Comparison of ENCODE assay signal across 14 mouse cellular contexts in genomic region chr4:63033724-63034123, GRCm38 (mm10).
DNase-seq lines count a peak whose midpoint lies in the region; ATAC-seq and TF ChIP-seq lines count a peak whose summit lies in the region.
"Had no signal": no experiment of that assay in that cellular context is flagged by ENCODE, and none has a peak within 500 bp of the region (broad histone marks: within the 10 kb centered on the region; RNA-seq: fewer than 3 reads in every experiment).

No protein-coding gene starts in this region.

- H3K9ac ChIP-seq in lung, embryonic 15.5 days, result no peak overlapping the region
- H3K9ac ChIP-seq in forebrain, postnatal 0 days, result no peak overlapping the region
- H3K9ac ChIP-seq in stomach, postnatal 0 days (ENCODE audit: low read length), result no peak overlapping the region
- H3K9ac ChIP-seq: hindbrain, embryonic 14.5 days had no signal

- H3K4me3 ChIP-seq in heart, embryonic 10.5 days, result no peak overlapping the region
- no peak overlapping the region for H3K4me3 ChIP-seq in lung, embryonic 15.5 days
- no peak overlapping the region for H3K4me3 ChIP-seq in forebrain, postnatal 0 days (ENCODE audit: low read depth, low read length)
- H3K4me3 ChIP-seq in stomach, postnatal 0 days (ENCODE audit: low read depth, low read length), result no peak overlapping the region
- H3K4me3 ChIP-seq: gastrocnemius, adult 2 months had no signal

- H3K36me3 ChIP-seq in heart, embryonic 10.5 days, result no peaks in the 10 kb centered on the region
- no peaks in the 10 kb centered on the region for H3K36me3 ChIP-seq in lung, embryonic 15.5 days
- no peaks in the 10 kb centered on the region for H3K36me3 ChIP-seq in forebrain, postnatal 0 days (ENCODE audit: insufficient read depth)
- no peaks in the 10 kb centered on the region for H3K36me3 ChIP-seq in stomach, postnatal 0 days (ENCODE audit: control insufficient read depth, insufficient read depth, low read length)

- ATAC-seq in lung, embryonic 15.5 days (ENCODE audit: borderline replicate concordance, extremely low read depth, low FRiP score, low TSS enrichment), result no peak
- ATAC-seq in forebrain, postnatal 0 days, result peak; percentile 45; the same call in 1 of the 2 replicates
- no peak for ATAC-seq in stomach, postnatal 0 days (ENCODE audit: low FRiP score, low TSS enrichment)

- H3K9me3 ChIP-seq in heart, embryonic 10.5 days, result no peaks in the 10 kb centered on the region
- no peaks in the 10 kb centered on the region for H3K9me3 ChIP-seq in lung, embryonic 15.5 days
- H3K9me3 ChIP-seq in forebrain, postnatal 0 days (ENCODE audit: low read length), result no peaks in the 10 kb centered on the region
- H3K9me3 ChIP-seq in stomach, postnatal 0 days (ENCODE audit: control insufficient read depth, low read length), result no peaks in the 10 kb centered on the region

- intact Hi-C loops in heart, postnatal 10 days (cut with DNase I), result no loop called here

- TF ChIP-seq EP300 in stomach, postnatal 0 days (optimal IDR thresholded peaks at IDR 0.05), result no peak

- no peak overlapping the region for H3K27ac ChIP-seq in heart, embryonic 10.5 days
- peak overlapping the region; percentile 78 for H3K27ac ChIP-seq in lung, embryonic 15.5 days
- no peak overlapping the region for H3K27ac ChIP-seq in forebrain, postnatal 0 days (ENCODE audit: low read depth, low read length)
- peak overlapping the region; percentile 76; the same call in 1 of the 2 replicates for H3K27ac ChIP-seq in stomach, postnatal 0 days (replicated peaks)
- H3K27ac ChIP-seq: gastrocnemius, adult 2 months had no signal

- no peaks in the 10 kb centered on the region for H3K27me3 ChIP-seq in heart, embryonic 10.5 days (ENCODE audit: insufficient read depth, poor library complexity, severe bottlenecking)
- H3K27me3 ChIP-seq in lung, embryonic 15.5 days, result no peaks in the 10 kb centered on the region
- H3K27me3 ChIP-seq in forebrain, postnatal 0 days (ENCODE audit: insufficient read depth, low read length), result no peaks in the 10 kb centered on the region
- H3K27me3 ChIP-seq in stomach, postnatal 0 days (ENCODE audit: control insufficient read depth, insufficient read depth, low read length), result no peaks in the 10 kb centered on the region

- H3K4me2 ChIP-seq in lung, embryonic 15.5 days, result no peak overlapping the region
- no peak overlapping the region for H3K4me2 ChIP-seq in forebrain, postnatal 0 days (ENCODE audit: low read depth)
- H3K4me2 ChIP-seq in stomach, postnatal 0 days (replicated peaks; ENCODE audit: low read depth), result no peak overlapping the region
- H3K4me2 ChIP-seq: heart, embryonic 11.5 days; hindbrain, embryonic 14.5 days had no signal

- 53% methylated on average over 5 of the region's 5 CpGs for WGBS in heart, embryonic 10.5 days
- 51% methylated on average over 5 of the region's 5 CpGs for WGBS in lung, embryonic 15.5 days
- WGBS in forebrain, postnatal 0 days, result 24% methylated on average over 5 of the region's 5 CpGs
- 47% methylated on average over 5 of the region's 5 CpGs for WGBS in stomach, postnatal 0 days

- H3K4me1 ChIP-seq in heart, embryonic 10.5 days, result peaks cover 20% of the 10 kb centered on the region
- H3K4me1 ChIP-seq in lung, embryonic 15.5 days, result peaks cover 32% of the 10 kb centered on the region
- H3K4me1 ChIP-seq in forebrain, postnatal 0 days (ENCODE audit: insufficient read depth), result 0 out of 2 replicates have a peak, but pooled peaks cover 2% of the 10 kb centered on the region
- H3K4me1 ChIP-seq in stomach, postnatal 0 days (replicated peaks; ENCODE audit: control insufficient read depth, insufficient read depth), result no peaks in the 10 kb centered on the region

- peak; percentile 31 for DNase-seq in heart, embryonic 10.5 days (ENCODE audit: low spot score)
- DNase-seq in heart, postnatal 10 days, result no peak
- DNase-seq in lung, postnatal 25 days (ENCODE audit: low spot score), result no peak
- DNase-seq in forebrain, postnatal 0 days, result no peak
- no peak for DNase-seq in stomach, postnatal 0 days (ENCODE audit: low spot score)
- DNase-seq in left cerebral cortex, adult 18-20 months (ENCODE audit: low spot score in 2 of 2), result no peak
- no peak for DNase-seq in gastrocnemius, postnatal 10 days
- DNase-seq: cerebellum, adult 11-12 months; gastrocnemius, adult 2 months; liver; right cerebral cortex, postnatal 25 days had no signal

- TF ChIP-seq CTCF in forebrain, postnatal 0 days (IDR thresholded peaks at IDR 0.05; ENCODE audit: low read depth), result no peak
- TF ChIP-seq CTCF in stomach, postnatal 0 days (IDR thresholded peaks at IDR 0.05; ENCODE audit: low read depth), result no peak

Comparison
In these comparisons a context has a peak if more than half of its experiments do, and no peak if none do; other contexts are left out.
1. H3K27ac ChIP-seq: peak in lung, embryonic 15.5 days (single experiment) and stomach, postnatal 0 days (single experiment); none in heart, embryonic 10.5 days (single experiment) and forebrain, postnatal 0 days (single experiment).